Mouse (Mus musculus) urinary bladder, adult 18-20 months (tissue): ENCODE data around the gene Syt5.

Experiments used
- DNase-seq, 2 experiments: peaks; one replicate each; pipeline ENCODE4 v3.0.0; 2022; ENCODE audit warnings: low spot score in 2 of 2, mixed read lengths in 2 of 2

The Syt5 gene

DNA sequence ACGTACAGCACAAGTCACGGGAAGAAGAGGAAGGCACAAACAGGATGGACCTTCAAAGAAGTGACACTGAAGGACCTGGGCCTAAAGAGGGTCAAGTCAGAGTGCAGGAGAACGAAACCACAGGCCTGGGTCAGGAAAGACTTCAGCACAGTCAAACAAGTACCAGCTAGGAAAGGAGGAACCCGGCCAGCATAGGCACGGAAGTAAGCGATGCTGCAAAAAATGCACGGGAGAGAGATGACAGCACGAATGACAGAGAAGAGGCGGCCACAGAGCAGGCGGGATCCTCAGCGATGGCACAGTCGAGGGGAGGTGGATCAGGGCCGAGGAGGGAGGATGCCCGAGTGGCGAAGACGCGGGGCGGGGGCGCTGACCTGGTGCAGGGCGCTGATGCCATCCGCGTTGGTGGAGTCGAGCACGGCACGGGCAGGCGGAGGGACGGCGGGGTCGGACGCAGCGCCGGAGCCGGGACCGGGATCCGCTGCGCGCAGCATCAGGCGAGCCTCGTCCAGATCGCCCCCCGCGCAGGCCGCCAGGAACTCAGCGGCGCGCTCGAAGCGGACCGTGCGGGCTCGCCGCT lies 46.4 kb downstream of the Syt5 start:
- peak in 1 of 2 experiments; percentile 48 for DNase-seq

DNA sequence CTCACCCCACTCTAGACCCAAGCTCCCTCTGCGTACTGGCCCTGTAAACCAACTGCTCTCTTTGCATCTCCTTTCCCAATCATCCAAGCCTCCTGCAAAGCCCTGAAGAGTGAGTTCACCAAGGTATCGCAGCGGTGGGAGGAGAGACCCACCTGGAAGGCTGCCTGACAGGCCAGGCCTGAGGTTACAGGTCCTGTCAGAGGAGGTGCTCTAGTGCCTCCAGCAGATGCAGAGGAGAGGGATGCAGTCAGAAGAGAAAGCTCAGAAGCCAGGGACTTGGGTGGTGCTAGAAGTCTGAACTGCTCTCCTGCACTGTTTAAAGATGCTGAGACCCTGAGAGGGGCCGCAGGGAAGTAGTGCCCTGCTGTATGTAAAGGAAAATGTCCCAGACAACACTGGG lies 48.3 kb downstream of the Syt5 start:
- no peak for DNase-seq

DNA sequence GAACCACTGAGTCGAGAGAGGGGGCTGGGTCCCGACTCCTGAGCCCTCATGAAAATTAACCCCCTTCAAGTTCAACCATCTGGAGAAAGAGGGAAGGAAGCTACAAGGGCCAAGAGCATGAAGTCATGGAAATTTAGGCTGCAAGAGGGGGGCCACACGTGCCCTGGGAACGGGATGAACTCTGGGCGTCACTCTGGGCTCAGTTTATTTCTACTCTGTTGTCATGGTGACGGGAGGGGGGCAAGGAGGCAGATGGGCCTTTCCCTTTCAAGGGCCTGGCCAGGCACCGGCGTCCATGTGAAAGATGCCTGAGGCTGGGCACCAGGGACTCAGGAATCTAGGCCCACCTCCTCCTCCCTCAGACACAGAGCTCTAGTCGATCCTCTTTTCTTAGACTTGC lies 49.1 kb downstream of the Syt5 start:
- DNase-seq: peak in 1 of 2 experiments; percentile 68

DNA sequence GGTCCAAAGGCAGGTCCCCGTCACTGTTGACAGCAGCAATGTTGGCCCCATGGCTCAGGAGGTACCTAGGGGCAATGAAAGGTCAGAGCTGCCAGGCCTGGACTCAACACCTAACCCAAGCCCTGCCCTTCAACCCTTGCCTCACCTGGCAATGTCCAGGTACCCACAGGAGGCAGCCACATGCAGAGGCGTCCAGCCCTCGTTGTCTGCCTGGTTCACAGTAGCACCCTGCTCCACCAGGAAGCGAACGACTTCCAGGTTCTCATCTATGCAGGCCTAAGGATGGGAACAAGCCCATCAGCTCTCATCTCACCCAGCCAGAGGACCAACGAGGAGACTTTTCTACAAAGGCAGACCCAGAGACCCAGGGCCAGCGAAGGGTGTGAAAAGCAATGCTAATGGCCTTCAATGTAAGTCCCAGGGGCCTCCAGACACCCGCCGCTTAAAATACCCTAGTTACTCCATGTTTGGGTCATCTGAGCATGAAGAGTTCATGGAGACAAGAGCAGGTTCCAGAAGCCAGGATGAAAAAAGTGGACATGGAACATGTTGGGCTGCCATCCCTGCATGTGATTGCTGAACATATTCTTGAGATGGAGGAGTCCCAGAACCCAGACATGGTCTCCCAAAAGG lies 50.0 kb downstream of the Syt5 start:
- DNase-seq: no peak

DNA sequence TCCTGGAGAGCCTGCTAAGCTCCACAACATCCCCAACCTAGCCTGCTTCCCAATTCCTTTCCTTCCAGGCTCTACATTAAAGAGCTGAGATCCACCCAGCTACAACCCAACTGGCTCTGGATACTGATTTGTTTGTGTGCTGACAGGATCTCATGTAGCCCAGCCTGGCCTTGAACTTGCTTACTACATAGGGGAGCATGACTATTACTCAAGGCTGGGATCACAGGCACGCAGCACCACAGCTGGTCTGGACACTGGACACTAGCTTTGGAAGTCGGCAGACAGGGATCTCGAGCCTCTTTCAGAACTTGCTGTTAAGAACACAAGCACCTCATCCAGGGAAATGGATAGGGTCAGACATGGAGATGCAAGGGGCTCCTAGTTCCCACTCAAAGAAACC lies 50.9 kb downstream of the Syt5 start:
- no peak for DNase-seq

DNA sequence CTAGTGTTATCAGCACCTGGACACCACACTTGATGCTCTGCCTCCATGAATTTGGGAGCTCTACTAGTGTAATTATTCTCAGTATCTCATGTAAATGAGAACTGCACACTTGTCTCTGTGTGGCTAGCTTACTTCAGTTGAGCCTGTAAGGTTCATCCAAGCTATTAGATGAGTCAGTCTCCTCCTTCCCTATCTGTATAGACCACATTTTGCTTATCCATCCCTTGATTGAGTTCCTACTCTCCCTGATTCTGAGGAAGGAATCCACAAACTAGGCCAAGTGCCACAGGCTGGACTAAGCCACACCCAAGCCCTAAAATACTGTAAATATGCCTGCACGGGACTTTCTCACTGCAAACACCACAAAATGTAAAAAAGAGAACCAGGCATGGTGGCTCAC lies 53.4 kb downstream of the Syt5 start:
- DNase-seq: no peak

DNA sequence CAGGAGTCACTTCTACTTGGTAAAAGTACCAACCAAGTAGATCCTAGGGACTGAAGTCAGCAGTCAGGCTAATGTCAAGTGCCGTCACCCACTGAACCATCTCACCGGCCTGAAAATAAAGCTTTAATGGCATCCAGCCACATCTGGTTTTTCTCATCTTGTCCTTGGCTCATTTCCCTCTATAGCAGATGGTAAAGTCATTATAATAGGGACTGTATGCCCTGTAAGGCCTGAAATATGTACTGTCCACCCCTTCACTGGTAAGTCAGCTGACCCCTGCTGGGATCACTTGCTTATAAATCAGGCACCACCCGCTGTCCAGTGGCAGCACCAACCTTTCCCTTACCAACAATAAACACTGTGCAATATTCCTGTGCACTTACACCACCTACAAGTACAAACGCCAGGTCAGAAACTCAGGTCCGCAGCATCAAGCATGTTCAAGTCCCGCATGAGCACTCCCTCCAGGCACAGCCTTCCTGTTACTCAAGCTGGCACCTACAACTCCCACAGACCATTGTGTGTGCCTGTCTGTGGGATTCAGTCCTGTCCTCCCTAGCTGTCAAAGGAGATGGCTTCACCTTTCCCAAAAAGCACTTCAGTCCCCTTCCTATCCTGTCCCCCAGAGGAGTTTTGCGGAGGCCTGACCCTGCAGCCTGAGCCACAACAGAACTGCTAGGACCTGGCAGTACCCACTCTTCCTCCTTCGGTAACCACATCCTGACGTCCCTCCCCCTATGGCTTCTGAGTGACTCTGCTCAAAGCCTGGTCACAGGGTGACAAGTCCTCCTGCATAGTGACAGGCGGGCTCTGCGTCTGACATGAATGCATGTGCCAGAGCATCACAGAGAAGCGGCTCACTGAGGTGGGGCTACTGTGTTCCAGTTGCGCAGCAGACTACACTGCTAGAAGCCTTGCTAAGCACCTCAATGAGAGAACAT lies 54.8 kb downstream of the Syt5 start:
- no peak for DNase-seq

DNA sequence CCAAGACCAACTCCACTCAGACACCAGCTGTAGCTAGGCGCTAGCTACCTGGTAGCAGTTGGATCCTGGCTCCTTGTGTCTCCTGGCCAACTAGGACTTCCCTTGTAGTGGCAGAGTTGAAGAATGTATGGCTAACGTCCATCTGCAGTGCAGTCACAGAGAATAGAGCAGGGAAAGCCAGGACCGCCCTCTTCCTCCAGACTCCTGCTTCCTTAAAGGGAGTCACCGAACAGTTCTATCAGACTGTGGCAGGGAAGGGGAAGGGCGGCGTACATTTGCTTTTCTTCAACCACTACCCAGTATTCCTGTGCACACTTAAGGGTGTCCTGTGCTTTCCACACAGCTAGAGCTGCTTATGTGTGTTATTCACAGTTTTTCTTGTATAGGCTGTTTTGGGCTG lies 56.0 kb downstream of the Syt5 start:
- no peak for DNase-seq
